Mouse (Mus musculus): Measurements from ENCODE around the gene Dennd6b.

Dennd6b gene

GRCm38 (mm10) chr15:89157954-89158353, 38.3 kb downstream of the Dennd6b start:
- DNase-seq (ENCODE audit: low spot score) = peak; percentile 60

- DNase-seq (ENCODE audit: low spot score) = no peak
Measured at GRCm38 (mm10) chr15:89152312-89152711, 44.0 kb downstream of the Dennd6b start.

GRCm38 (mm10) chr15:89150041-89150390, 46.3 kb downstream of the Dennd6b start:
- peak; percentile 54 for DNase-seq (ENCODE audit: low spot score)

- no peak for DNase-seq (ENCODE audit: low spot score)
Measured at GRCm38 (mm10) chr15:89149271-89150040, 46.8 kb downstream of the Dennd6b start, which contains the start of gene Mapk11. TSS of gene Mapk11 (minus strand) at chr15:89149628.

- DNase-seq (ENCODE audit: low spot score) = no peak
Measured at GRCm38 (mm10) chr15:89148496-89149270, 47.6 kb downstream of the Dennd6b start.

- DNase-seq (ENCODE audit: low spot score) = no peak
Measured at GRCm38 (mm10) chr15:89147895-89148294, 48.4 kb downstream of the Dennd6b start.

GRCm38 (mm10) chr15:89147456-89147855, 48.8 kb downstream of the Dennd6b start:
- no peak for DNase-seq (ENCODE audit: low spot score)

- DNase-seq (ENCODE audit: low spot score) = no peak
Measured at GRCm38 (mm10) chr15:89147024-89147423, 49.3 kb downstream of the Dennd6b start.

GRCm38 (mm10) chr15:89146537-89146936, 49.8 kb downstream of the Dennd6b start:
- DNase-seq (ENCODE audit: low spot score) = no peak

- no peak for DNase-seq (ENCODE audit: low spot score)
Measured at GRCm38 (mm10) chr15:89145813-89146350, 50.4 kb downstream of the Dennd6b start.

GRCm38 (mm10) chr15:89144965-89145364, 51.3 kb downstream of the Dennd6b start:
- no peak for DNase-seq (ENCODE audit: low spot score)

GRCm38 (mm10) chr15:89143134-89143533, 53.2 kb downstream of the Dennd6b start:
- no peak for DNase-seq (ENCODE audit: low spot score)

- no peak for DNase-seq (ENCODE audit: low spot score)
Measured at GRCm38 (mm10) chr15:89141905-89142304, 54.4 kb downstream of the Dennd6b start.

GRCm38 (mm10) chr15:89141443-89141842, 54.9 kb downstream of the Dennd6b start:
- no peak for DNase-seq (ENCODE audit: low spot score)

GRCm38 (mm10) chr15:89140659-89141252, 55.5 kb downstream of the Dennd6b start, which contains the start of gene Mapk12:
TSS of gene Mapk12 (minus strand) at chr15:89140703.
- peak; percentile 45 for DNase-seq (ENCODE audit: low spot score)

GRCm38 (mm10) chr15:89140048-89140658, 56.1 kb downstream of the Dennd6b start:
- DNase-seq (ENCODE audit: low spot score) = peak; percentile 44

GRCm38 (mm10) chr15:89138531-89138930, 57.8 kb downstream of the Dennd6b start:
- no peak for DNase-seq (ENCODE audit: low spot score)

- no peak for DNase-seq (ENCODE audit: low spot score)
Measured at GRCm38 (mm10) chr15:89138046-89138405, 58.3 kb downstream of the Dennd6b start.

- DNase-seq (ENCODE audit: low spot score) = no peak
Measured at GRCm38 (mm10) chr15:89137378-89138045, 58.8 kb downstream of the Dennd6b start.

- DNase-seq (ENCODE audit: low spot score) = no peak
Measured at GRCm38 (mm10) chr15:89136461-89137155, 59.7 kb downstream of the Dennd6b start.

Data from ovary, postnatal 36 days (tissue).